Mouse (Mus musculus): ENCODE measurements around the gene Mlh1. TPM values are rescaled to one million over a fixed set of nuclear protein-coding genes. Genes with fewer than 3 reads are reported as not detected.

The Mlh1 gene
- polyA plus RNA-seq, 1 experiment from 2014 or later = 31.4 TPM

DNA sequence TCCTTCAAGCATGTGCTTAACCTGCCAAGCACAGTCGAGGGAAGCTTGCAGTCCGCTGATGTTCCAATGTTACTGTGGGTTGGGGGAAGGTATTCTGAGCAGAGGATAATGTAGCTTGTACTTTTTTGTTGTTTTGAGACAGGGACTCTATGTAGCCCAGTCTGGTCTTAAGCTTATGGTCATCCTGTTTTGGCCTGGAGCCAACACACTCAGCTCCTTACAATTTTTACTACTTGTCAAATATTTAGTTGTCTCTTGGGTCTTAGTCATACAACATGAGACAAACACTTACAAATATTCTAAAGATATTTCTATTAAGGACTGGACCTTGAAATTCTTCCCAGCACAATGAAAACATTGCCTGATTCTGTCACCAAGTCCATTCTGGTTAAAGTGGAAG lies 78.4 kb downstream of the Mlh1 start:
- H3K4me2 ChIP-seq = no peak overlapping the region
- no peak for ATAC-seq (replicated peaks; ENCODE audit: insufficient number of reproducible peaks, insufficient read depth, low FRiP score, low read depth)
- 90% methylated on average over 2 of the region's 2 CpGs for WGBS
- H3K4me1 ChIP-seq (replicated peaks) = no peaks in the 10 kb centered on the region
- no peaks in the 10 kb centered on the region for H3K27me3 ChIP-seq
- H3K9me3 ChIP-seq (replicated peaks) = no peaks in the 10 kb centered on the region
- no peak overlapping the region for H3K9ac ChIP-seq
- H3K36me3 ChIP-seq = peaks cover 39% of the 10 kb centered on the region
- H3K4me3 ChIP-seq = no peak overlapping the region
- no peak overlapping the region for H3K27ac ChIP-seq

DNA sequence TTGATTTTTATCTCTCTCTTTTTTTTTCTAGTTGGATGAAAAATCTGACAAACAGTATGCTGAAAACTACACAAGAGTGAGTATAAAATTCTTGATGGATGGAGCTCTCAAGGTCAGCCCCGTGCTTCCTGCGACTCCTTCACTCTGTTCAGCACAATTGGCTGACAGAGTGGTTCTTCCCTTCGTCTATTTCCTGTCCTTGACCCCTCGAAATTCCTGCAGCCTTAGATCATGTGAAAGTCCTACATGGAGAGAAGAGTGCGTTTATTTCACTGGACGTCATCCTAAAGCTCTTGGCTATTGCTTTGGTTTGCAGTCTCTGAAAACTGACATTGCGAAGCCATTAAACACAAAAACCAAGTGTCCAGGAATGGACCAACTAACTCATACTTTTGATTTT lies 82.9 kb downstream of the Mlh1 start:
- peaks cover 3% of the 10 kb centered on the region; the same call in 1 of the 2 replicates for H3K4me1 ChIP-seq (replicated peaks)
- H3K9me3 ChIP-seq (replicated peaks) = no peaks in the 10 kb centered on the region
- no peak for ATAC-seq (replicated peaks; ENCODE audit: insufficient number of reproducible peaks, insufficient read depth, low FRiP score, low read depth)
- no peaks in the 10 kb centered on the region for H3K27me3 ChIP-seq
- H3K4me2 ChIP-seq = no peak overlapping the region
- no peak overlapping the region for H3K9ac ChIP-seq
- H3K27ac ChIP-seq = no peak overlapping the region
- no peak overlapping the region for H3K4me3 ChIP-seq
- 62% methylated on average over 7 of the region's 7 CpGs for WGBS
- peaks cover 36% of the 10 kb centered on the region for H3K36me3 ChIP-seq

DNA sequence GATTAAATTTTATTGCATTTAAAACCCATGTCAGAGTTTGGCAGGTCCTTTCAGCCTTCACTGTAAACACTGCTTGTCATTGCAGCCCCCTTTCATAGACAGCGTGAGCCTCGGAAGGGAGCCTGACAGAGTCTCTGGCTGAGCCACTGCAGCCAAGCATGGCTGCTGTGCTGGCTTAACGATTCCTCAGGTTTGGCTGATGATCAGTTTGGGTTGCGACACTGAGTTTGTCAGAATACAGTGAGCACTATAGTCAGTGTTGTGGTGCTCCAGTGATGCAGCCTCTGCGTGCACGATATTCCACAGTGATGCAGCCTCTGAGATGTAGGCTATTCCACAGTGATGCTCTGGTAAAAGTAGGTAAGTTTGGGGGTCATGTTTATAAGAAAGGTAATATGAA lies 84.7 kb downstream of the Mlh1 start:
- H3K9ac ChIP-seq = no peak overlapping the region
- no peaks in the 10 kb centered on the region for H3K27me3 ChIP-seq
- WGBS = 84% methylated on average over 6 of the region's 6 CpGs
- H3K4me1 ChIP-seq (replicated peaks) = peaks cover 13% of the 10 kb centered on the region; the same call in 1 of the 2 replicates
- peaks cover 27% of the 10 kb centered on the region for H3K36me3 ChIP-seq
- no peak overlapping the region for H3K4me2 ChIP-seq
- no peaks in the 10 kb centered on the region for H3K9me3 ChIP-seq (replicated peaks)
- no peak overlapping the region for H3K4me3 ChIP-seq
- no peak for ATAC-seq (replicated peaks; ENCODE audit: insufficient number of reproducible peaks, insufficient read depth, low FRiP score, low read depth)
- H3K27ac ChIP-seq = no peak overlapping the region

DNA sequence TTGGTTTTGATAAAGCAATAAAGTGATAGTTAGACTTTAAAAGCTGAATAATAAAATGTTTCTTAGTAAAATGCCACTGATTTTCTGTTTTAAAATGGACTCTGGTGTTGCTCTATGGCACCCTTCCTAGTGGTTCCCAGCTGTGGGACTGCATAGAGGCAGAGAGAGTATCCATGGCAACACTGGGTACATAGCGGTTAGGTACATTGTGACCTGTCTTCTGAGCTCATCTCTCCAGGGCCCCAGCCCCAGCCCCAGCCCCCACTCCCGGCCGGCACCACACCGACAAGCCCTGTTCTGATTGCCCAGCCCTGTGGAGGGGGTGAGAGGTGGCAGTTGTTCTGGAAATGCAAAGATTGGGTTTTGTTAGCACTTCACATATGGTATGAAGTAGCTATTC lies 86.7 kb downstream of the Mlh1 start:
- Histone ChIP-seq H3K9ac (no peak overlapping the region), H3K27me3 (no peaks in the 10 kb centered on the region), H3K9me3 (replicated peaks) (no peaks in the 10 kb centered on the region), H3K4me3 (no peak overlapping the region), H3K4me2 (no peak overlapping the region), H3K36me3 (peaks cover 15% of the 10 kb centered on the region; the same call in 1 of the 2 replicates), H3K4me1 (replicated peaks) (peaks cover 13% of the 10 kb centered on the region; the same call in 1 of the 2 replicates), H3K27ac (no peak overlapping the region)
- no peak for ATAC-seq (replicated peaks; ENCODE audit: insufficient number of reproducible peaks, insufficient read depth, low FRiP score, low read depth)
- 83% methylated on average over 4 of the region's 4 CpGs for WGBS

DNA sequence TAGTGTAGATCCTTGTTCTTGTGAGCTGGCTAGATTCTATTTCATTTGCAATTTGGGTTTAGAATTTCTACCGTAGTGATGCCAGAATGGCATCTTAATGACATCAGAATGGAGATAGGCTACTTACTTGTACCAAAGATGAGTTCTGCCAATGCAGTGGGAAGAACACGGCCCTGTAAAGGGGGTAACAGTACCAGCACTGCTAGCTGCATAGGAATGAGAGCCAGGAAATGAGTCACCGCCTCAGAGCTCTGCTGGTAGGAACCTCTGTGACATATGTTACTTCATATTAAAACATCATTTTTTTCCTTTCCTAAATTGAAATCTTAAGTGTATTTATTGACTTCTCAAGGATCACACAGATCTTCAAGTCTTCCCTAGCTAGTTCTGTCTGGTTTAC lies 89.4 kb downstream of the Mlh1 start:
- Histone ChIP-seq H3K4me1 (replicated peaks) (peaks cover 13% of the 10 kb centered on the region; the same call in 1 of the 2 replicates), H3K9ac (no peak overlapping the region), H3K9me3 (replicated peaks) (no peaks in the 10 kb centered on the region), H3K27ac (no peak overlapping the region), H3K27me3 (no peaks in the 10 kb centered on the region), H3K4me3 (no peak overlapping the region), H3K4me2 (no peak overlapping the region), H3K36me3 (peaks cover 6% of the 10 kb centered on the region; the same call in 1 of the 2 replicates)
- no peak for ATAC-seq (replicated peaks; ENCODE audit: insufficient number of reproducible peaks, insufficient read depth, low FRiP score, low read depth)
- 59% methylated on average over 3 of the region's 3 CpGs for WGBS

DNA sequence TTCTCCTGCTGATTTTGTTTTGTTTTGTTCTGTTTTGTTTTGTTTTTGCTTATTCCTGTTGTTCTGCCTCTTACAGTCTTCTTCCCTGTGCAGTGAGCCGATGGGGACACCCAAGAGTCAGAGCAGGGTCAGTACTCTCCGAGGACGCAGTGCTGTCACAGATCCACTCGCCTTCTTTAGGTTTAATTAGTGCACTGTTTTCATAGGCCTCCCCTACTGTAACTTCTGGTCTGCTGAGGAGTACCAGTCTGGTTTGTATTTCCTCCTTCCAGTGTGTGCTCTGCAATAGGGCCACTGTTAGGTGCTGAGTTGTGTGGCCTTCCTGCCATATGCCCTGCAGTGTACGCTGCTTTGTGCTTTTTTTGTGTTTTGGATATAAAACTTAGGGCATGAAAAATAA lies 92.6 kb downstream of the Mlh1 start:
- ATAC-seq (replicated peaks; ENCODE audit: insufficient number of reproducible peaks, insufficient read depth, low FRiP score, low read depth) = no peak
- Histone ChIP-seq H3K27me3 (no peaks in the 10 kb centered on the region), H3K27ac (no peak overlapping the region)

More for the DNA sequence above, 92.6 kb downstream of the Mlh1 start:
- H3K4me1 ChIP-seq (replicated peaks) = peaks cover 11% of the 10 kb centered on the region; the same call in 1 of the 2 replicates
- H3K4me3 ChIP-seq = no peak overlapping the region
- peaks cover 13% of the 10 kb centered on the region; the same call in 1 of the 2 replicates for H3K36me3 ChIP-seq
- H3K4me2 ChIP-seq = no peak overlapping the region
- no peak overlapping the region for H3K9ac ChIP-seq
- 78% methylated on average over 5 of the region's 5 CpGs for WGBS
- no peaks in the 10 kb centered on the region for H3K9me3 ChIP-seq (replicated peaks)

Other genes starting within 250 kb of the Mlh1 start
- gene Ccrl2, start 214.3 kb downstream of the Mlh1 start, polyA plus RNA-seq (2015; fragmentation: Nextera tagmentation; extraction: Ambion mirVana) = 3.9 and 5.2 TPM in 2 replicates
- 64.2 and 64.9 TPM in 2 replicates for gene Lrrfip2, start 154.2 kb downstream of the Mlh1 start, polyA plus RNA-seq (2015; fragmentation: Nextera tagmentation; extraction: Ambion mirVana)
- 18.4 and 20.9 TPM in 2 replicates for gene Epm2aip1, start 138 bp upstream of the Mlh1 start, polyA plus RNA-seq (2015; fragmentation: Nextera tagmentation; extraction: Ambion mirVana)
- gene Trank1, start 39.9 kb upstream of the Mlh1 start, polyA plus RNA-seq (2015; fragmentation: Nextera tagmentation; extraction: Ambion mirVana) = 0.15 TPM in 1 of 2 replicates, not detected in the other
- 0.53 and 0.84 TPM in 2 replicates for gene Dclk3, start 167.3 kb upstream of the Mlh1 start, polyA plus RNA-seq (2015; fragmentation: Nextera tagmentation; extraction: Ambion mirVana)

Data from heart, embryonic 15.5 days (tissue).